Mouse (Mus musculus): Measurements from ENCODE around the gene Rem2. TPM values are rescaled to one million over a fixed set of nuclear protein-coding genes. Genes with fewer than 3 reads are reported as not detected.

Gene Rem2
- polyA plus RNA-seq, 1 experiment from 2014 or later = 0.47 TPM

DNA sequence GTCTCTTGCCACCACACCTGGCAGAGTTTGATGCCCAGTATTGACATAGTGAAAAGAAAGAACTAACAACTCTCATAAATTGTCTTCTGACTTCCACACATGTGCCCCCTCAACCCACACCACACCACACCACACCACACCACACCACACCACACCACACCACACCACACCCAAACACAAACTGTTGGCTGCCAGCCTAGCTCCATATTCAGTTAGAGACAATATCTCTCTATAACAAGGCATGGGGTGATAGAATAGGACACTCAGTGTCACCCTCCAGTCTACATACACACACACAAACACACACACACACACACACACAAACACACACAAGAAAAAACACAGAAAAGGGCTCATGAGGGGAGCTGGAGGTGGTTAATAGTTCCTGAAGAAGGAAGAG is 12.4 kb downstream of the Rem2 start:
- Histone ChIP-seq H3K36me3 (ENCODE audit: control insufficient read depth, insufficient read depth, low read length) (no peaks in the 10 kb centered on the region), H3K4me1 (replicated peaks; ENCODE audit: control insufficient read depth, insufficient read depth) (no peaks in the 10 kb centered on the region), H3K4me2 (replicated peaks; ENCODE audit: low read depth) (no peak overlapping the region), H3K27me3 (ENCODE audit: control insufficient read depth, insufficient read depth, low read length) (no peaks in the 10 kb centered on the region), H3K4me3 (ENCODE audit: low read depth, low read length) (no peak overlapping the region), H3K9ac (ENCODE audit: low read length) (no peak overlapping the region), H3K9me3 (ENCODE audit: control insufficient read depth, low read length) (no peaks in the 10 kb centered on the region), H3K27ac (replicated peaks) (no peak overlapping the region)
- no peak for ATAC-seq (ENCODE audit: low FRiP score, low TSS enrichment)
- TF ChIP-seq EP300 (optimal IDR thresholded peaks at IDR 0.05) = no peak
- TF ChIP-seq CTCF (IDR thresholded peaks at IDR 0.05; ENCODE audit: low read depth) = no peak
- DNase-seq (ENCODE audit: low spot score) = no peak

DNA sequence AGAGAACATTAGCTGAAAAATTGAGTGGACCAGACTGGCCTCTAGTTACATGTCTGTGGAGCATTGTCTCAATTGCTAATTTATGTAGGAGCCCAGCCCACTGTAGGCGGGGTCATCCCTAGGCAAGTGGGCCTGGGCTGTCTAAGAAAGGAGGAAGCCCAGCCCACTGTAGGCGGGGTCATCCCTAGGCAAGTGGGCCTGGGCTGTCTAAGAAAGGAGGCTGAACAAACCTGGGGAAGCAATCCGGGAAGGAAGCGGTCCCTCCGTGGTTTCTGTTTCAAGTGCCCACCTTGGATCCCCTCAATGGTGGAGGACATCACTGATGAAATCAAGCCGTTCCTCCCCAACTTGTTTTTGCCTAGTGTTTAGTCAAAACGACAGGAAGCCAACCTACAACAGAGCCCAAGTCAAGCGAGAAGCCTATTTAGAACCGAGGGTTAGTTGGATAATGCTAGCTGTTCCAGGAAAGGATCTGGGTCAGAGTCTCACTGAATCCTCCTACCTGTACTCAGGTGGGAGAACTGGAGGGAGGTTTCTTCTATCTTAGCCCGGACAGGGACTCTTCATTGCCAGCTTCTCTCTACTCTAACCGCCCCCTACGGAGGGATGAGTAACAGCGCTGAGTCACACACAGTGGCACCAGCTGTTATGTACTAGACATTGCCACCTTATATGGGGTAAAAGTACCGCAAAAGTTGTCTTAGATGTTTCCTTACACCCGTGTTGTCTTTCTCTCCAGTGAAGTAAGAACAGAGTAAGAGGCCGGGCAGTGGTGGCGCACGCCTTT is 16.6 kb downstream of the Rem2 start:
- no peak for DNase-seq (ENCODE audit: low spot score)
- ATAC-seq (ENCODE audit: low FRiP score, low TSS enrichment) = no peak

DNA sequence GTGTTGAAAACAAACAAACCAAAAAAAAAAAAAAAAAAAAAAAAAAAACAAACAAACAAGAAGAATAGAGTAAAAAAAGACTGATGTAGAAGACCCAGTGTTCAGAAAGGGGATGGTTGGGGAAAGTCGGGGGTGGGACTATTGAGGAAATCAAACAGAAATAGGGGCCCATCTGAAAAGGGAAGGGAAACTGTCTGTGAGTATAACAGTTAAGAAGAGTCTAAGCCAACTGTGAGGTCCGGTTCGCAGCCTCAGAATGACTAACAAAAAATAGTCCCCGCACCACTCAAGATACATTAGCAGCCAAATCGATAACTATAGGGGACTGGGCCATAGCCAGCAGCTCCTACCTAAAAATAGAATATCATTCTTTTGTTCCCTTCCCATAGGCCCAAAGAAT is 17.3 kb downstream of the Rem2 start:
- no peak for TF ChIP-seq CTCF (IDR thresholded peaks at IDR 0.05; ENCODE audit: low read depth)
- TF ChIP-seq EP300 (optimal IDR thresholded peaks at IDR 0.05) = no peak
- no peak for ATAC-seq (ENCODE audit: low FRiP score, low TSS enrichment)
- no peak overlapping the region for H3K9ac ChIP-seq (ENCODE audit: low read length)
- no peaks in the 10 kb centered on the region for H3K9me3 ChIP-seq (ENCODE audit: control insufficient read depth, low read length)
- no peaks in the 10 kb centered on the region for H3K36me3 ChIP-seq (ENCODE audit: control insufficient read depth, insufficient read depth, low read length)
- no peak overlapping the region for H3K4me2 ChIP-seq (replicated peaks; ENCODE audit: low read depth)
- H3K27me3 ChIP-seq (ENCODE audit: control insufficient read depth, insufficient read depth, low read length) = no peaks in the 10 kb centered on the region
- 84% methylated on average over 5 of the region's 5 CpGs for WGBS
- H3K4me1 ChIP-seq (replicated peaks; ENCODE audit: control insufficient read depth, insufficient read depth) = no peaks in the 10 kb centered on the region
- no peak overlapping the region for H3K27ac ChIP-seq (replicated peaks)
- no peak overlapping the region for H3K4me3 ChIP-seq (ENCODE audit: low read depth, low read length)
- DNase-seq (ENCODE audit: low spot score) = no peak

More for the DNA sequence above, 16.6 kb downstream of the Rem2 start:
- Histone ChIP-seq H3K4me1 (replicated peaks; ENCODE audit: control insufficient read depth, insufficient read depth) (no peaks in the 10 kb centered on the region), H3K4me2 (replicated peaks; ENCODE audit: low read depth) (no peak overlapping the region), H3K4me3 (ENCODE audit: low read depth, low read length) (no peak overlapping the region), H3K9me3 (ENCODE audit: control insufficient read depth, low read length) (no peaks in the 10 kb centered on the region), H3K36me3 (ENCODE audit: control insufficient read depth, insufficient read depth, low read length) (no peaks in the 10 kb centered on the region), H3K27me3 (ENCODE audit: control insufficient read depth, insufficient read depth, low read length) (no peaks in the 10 kb centered on the region), H3K9ac (ENCODE audit: low read length) (no peak overlapping the region), H3K27ac (replicated peaks) (no peak overlapping the region)
- WGBS = 65% methylated on average over 18 of the region's 18 CpGs
- TF ChIP-seq CTCF (IDR thresholded peaks at IDR 0.05; ENCODE audit: low read depth) = no peak
- TF ChIP-seq EP300 (optimal IDR thresholded peaks at IDR 0.05) = no peak

DNA sequence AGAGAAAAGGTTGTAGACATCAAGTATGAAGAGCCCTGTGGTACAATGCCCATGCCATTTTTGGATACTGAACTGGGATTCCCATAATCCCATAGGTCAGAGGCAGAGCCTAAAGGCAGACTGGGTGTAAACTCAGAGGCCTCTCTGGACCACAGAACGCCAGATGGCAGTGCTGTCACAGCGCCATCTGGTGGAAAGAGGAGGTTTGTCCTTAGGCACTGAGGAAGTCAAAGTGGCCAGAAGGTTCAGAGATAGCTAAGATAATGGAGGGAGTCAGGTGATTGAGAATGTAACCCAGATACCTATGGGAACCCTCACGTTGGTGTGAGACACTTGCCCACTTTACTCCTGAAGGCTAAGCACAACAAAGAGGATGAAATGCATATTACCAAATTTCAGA is 18.3 kb downstream of the Rem2 start:
- H3K4me1 ChIP-seq (replicated peaks; ENCODE audit: control insufficient read depth, insufficient read depth) = no peaks in the 10 kb centered on the region
- TF ChIP-seq CTCF (IDR thresholded peaks at IDR 0.05; ENCODE audit: low read depth) = peak; percentile 95
- TF ChIP-seq EP300 (optimal IDR thresholded peaks at IDR 0.05) = no peak
- no peaks in the 10 kb centered on the region for H3K27me3 ChIP-seq (ENCODE audit: control insufficient read depth, insufficient read depth, low read length)
- no peaks in the 10 kb centered on the region for H3K9me3 ChIP-seq (ENCODE audit: control insufficient read depth, low read length)
- peak; percentile 74 for ATAC-seq (ENCODE audit: low FRiP score, low TSS enrichment)
- no peak overlapping the region for H3K4me3 ChIP-seq (ENCODE audit: low read depth, low read length)
- 2% methylated on average over 3 of the region's 3 CpGs for whole genome bisulfite sequencing
- no peak overlapping the region for H3K9ac ChIP-seq (ENCODE audit: low read length)
- H3K4me2 ChIP-seq (replicated peaks; ENCODE audit: low read depth) = no peak overlapping the region
- H3K27ac ChIP-seq (replicated peaks) = no peak overlapping the region
- H3K36me3 ChIP-seq (ENCODE audit: control insufficient read depth, insufficient read depth, low read length) = no peaks in the 10 kb centered on the region
- peak; percentile 63 for DNase-seq (ENCODE audit: low spot score)

DNA sequence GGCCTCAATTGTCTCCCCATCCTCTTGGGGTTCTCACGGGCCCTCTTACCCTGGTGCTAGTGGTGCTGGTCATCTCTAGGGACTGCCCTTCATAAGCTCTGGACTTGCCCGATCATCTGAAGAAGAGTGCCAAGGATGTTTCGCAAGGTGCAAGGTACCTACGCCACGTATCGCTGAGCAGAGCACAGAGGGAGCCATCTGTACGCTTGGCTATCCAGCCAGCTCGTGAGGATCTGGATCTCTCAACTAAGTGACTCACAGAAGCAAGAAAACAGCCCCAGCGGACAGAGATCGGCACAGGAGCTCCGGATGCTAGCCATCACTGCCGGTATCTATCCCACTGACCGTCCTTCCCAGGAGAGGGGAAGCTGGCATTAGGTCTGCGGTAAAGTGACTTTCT is 20.8 kb downstream of the Rem2 start:
- WGBS = 81% methylated on average over 14 of the region's 14 CpGs
- Histone ChIP-seq H3K9ac (ENCODE audit: low read length) (no peak overlapping the region), H3K4me1 (replicated peaks; ENCODE audit: control insufficient read depth, insufficient read depth) (no peaks in the 10 kb centered on the region), H3K27ac (replicated peaks) (no peak overlapping the region), H3K9me3 (ENCODE audit: control insufficient read depth, low read length) (no peaks in the 10 kb centered on the region), H3K36me3 (ENCODE audit: control insufficient read depth, insufficient read depth, low read length) (no peaks in the 10 kb centered on the region), H3K4me3 (ENCODE audit: low read depth, low read length) (no peak overlapping the region), H3K27me3 (ENCODE audit: control insufficient read depth, insufficient read depth, low read length) (no peaks in the 10 kb centered on the region), H3K4me2 (replicated peaks; ENCODE audit: low read depth) (no peak overlapping the region)
- no peak for ATAC-seq (ENCODE audit: low FRiP score, low TSS enrichment)
- no peak for DNase-seq (ENCODE audit: low spot score)
- TF ChIP-seq EP300 (optimal IDR thresholded peaks at IDR 0.05) (no peak), CTCF (IDR thresholded peaks at IDR 0.05; ENCODE audit: low read depth) (no peak)

DNA sequence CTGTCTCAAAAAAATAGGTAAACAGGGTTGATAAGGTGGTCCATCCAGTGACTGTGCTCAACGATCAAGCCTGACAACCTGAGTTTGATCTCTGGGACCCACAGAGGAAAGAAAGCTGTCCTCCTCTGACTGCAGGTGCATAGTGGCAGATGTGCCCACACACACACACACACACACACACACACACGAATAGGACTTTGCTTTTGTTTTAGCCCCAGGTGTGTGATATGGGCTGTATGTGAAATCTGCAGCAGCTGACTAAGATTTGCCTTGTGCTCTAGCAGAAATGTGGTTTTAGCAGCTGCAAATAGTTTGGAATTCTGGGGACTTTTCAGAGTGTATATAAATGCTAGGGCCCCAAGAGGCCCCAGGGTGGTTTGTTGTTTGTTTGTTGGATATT is 23.4 kb downstream of the Rem2 start:
- DNase-seq (ENCODE audit: low spot score) (no peak), ATAC-seq (ENCODE audit: low FRiP score, low TSS enrichment) (no peak)
- Histone ChIP-seq H3K36me3 (ENCODE audit: control insufficient read depth, insufficient read depth, low read length) (no peaks in the 10 kb centered on the region), H3K4me1 (replicated peaks; ENCODE audit: control insufficient read depth, insufficient read depth) (no peaks in the 10 kb centered on the region), H3K27ac (replicated peaks) (no peak overlapping the region), H3K4me3 (ENCODE audit: low read depth, low read length) (no peak overlapping the region), H3K9me3 (ENCODE audit: control insufficient read depth, low read length) (no peaks in the 10 kb centered on the region), H3K4me2 (replicated peaks; ENCODE audit: low read depth) (no peak overlapping the region), H3K27me3 (ENCODE audit: control insufficient read depth, insufficient read depth, low read length) (no peaks in the 10 kb centered on the region), H3K9ac (ENCODE audit: low read length) (no peak overlapping the region)
- TF ChIP-seq EP300 (optimal IDR thresholded peaks at IDR 0.05) = no peak
- no peak for TF ChIP-seq CTCF (IDR thresholded peaks at IDR 0.05; ENCODE audit: low read depth)
- 71% methylated on average over 2 of the region's 2 CpGs for WGBS
